In the genomic region with DNA sequence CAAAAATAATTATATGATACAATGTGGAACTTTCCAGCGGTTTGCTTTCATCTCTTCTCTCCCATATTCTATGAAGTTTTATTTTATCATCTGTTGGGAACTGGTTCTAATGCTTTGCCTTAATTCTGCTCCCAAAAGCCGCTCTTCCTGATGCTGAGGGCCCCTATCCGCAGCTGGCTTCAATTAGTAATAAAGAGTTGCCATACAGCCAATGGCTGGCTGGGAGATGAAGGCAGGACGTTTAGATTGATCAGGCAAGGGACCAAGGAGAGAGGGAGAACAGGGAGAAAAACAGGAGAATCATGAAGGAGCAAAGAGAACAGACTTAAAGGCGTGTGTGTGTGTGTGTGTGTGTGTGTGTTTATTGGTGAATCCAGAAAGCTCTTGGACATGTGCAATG, we compare ENCODE assay signal across 15 mouse cellular contexts.
"Had no signal": no experiment of that assay in that cellular context is flagged by ENCODE, and none has a peak within 500 bp of the region (broad histone marks: within the 10 kb centered on the region; RNA-seq: fewer than 3 reads in every experiment).

No protein-coding gene starts in this region.

- H3K4me1 ChIP-seq: kidney, embryonic 15.5 days; limb, embryonic 13.5 days; liver, embryonic 13.5 days; stomach, embryonic 15.5 days had no signal

- H3K4me3 ChIP-seq: kidney, embryonic 15.5 days; left cerebral cortex, adult 2 months; limb, embryonic 13.5 days; liver, embryonic 13.5 days; stomach, embryonic 15.5 days had no signal

- H3K9me3 ChIP-seq: kidney, embryonic 15.5 days; limb, embryonic 13.5 days; liver, embryonic 13.5 days; stomach, embryonic 15.5 days had no signal

- H3K9ac ChIP-seq: kidney, embryonic 15.5 days; limb, embryonic 13.5 days; liver, embryonic 13.5 days; stomach, embryonic 15.5 days had no signal

- H3K4me2 ChIP-seq: kidney, embryonic 15.5 days; limb, embryonic 13.5 days; liver, embryonic 13.5 days; midbrain, embryonic 11.5 days; stomach, embryonic 15.5 days had no signal

- H3K36me3 ChIP-seq: kidney, embryonic 15.5 days; limb, embryonic 13.5 days; liver, embryonic 13.5 days; stomach, embryonic 15.5 days had no signal

- H3K27ac ChIP-seq: kidney, embryonic 15.5 days; left cerebral cortex, adult 2 months; limb, embryonic 13.5 days; liver, embryonic 13.5 days; stomach, embryonic 15.5 days had no signal

- DNase-seq: kidney, adult 8-10 months; kidney, postnatal 10 days; kidney, postnatal 36 days; layer of hippocampus, postnatal 36 days; liver, embryonic 13.5 days; lung, adult 2 months; lung, postnatal 14 days; lung, postnatal 4 days; midbrain, embryonic 14.5 days; thymus, postnatal 4 days had no signal

- H3K27me3 ChIP-seq: kidney, embryonic 15.5 days; limb, embryonic 13.5 days; liver, embryonic 13.5 days; stomach, embryonic 15.5 days had no signal
